Mouse (Mus musculus) thymus, adult 2 months (tissue): ENCODE results near the gene Nccrp1.

Experiments
- CTCF ChIP-seq: fragments of 200-500 bp; IDR thresholded peaks from 2 replicates; pipeline ENCODE4 v1.5.1; 2012; ENCODE audit warnings: mild to moderate bottlenecking, control low read depth, low read length, moderate library complexity, borderline replicate concordance; ENCODE audit not compliant: control insufficient read depth, poor library complexity, insufficient read depth; ENCODE audit errors: extremely low read depth
- POLR2A ChIP-seq: fragments of 200-500 bp; IDR thresholded peaks from 2 replicates; pipeline ENCODE4 v1.6.1; 2012; ENCODE audit warnings: mild to moderate bottlenecking, low read length, control low read depth, moderate library complexity; ENCODE audit not compliant: control insufficient read depth, poor library complexity, insufficient read depth; ENCODE audit errors: extremely low read depth

DNA sequence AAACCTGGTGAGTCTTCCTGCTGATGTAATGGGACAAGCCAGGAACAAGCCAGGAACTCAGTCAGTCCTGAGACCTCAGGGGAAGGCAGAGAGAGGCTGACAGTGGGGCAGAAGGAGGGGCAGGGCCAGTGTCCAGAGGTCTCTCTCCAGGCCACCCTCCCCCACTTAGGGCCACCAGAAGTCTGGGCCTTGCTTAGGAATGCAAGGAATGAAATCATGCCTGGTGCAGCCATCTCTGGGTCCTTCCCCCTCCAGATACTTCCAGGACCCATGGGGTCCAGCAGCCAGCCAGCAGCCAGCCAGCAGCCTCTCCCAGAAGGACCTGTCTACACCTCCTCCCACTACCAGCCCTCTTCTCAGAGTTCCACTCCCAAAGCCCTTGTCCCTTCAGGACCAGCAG lies 40.6 kb upstream of the Nccrp1 start:
- TF ChIP-seq CTCF: no peak
- TF ChIP-seq POLR2A: no peak
